Mouse (Mus musculus): ENCODE measurements around the gene Oscar. TPM values are rescaled to one million over a fixed set of nuclear protein-coding genes. Genes with fewer than 3 reads are reported as not detected.

The Oscar gene
- polyA plus RNA-seq, 1 experiment from 2014 or later = 0.05 TPM

Small RNA genes lying within 50 kb of the gene (microRNA-seq; reads per million reads assigned to microRNA genes)
- gene Gm25100 (not detected), gene Mir3572 (5.1 reads per million, percentile 17 among the genes with 10 or more reads in this experiment)

Other genes starting within 250 kb of the Oscar start
- not detected in 2 replicates for gene Cacng8, start 225.5 kb downstream of the Oscar start, polyA plus RNA-seq (2015; fragmentation: Nextera tagmentation; extraction: Ambion mirVana)
- gene Cacng6, start 192.0 kb downstream of the Oscar start, polyA plus RNA-seq (2015; fragmentation: Nextera tagmentation; extraction: Ambion mirVana) = 0.35 and 0.66 TPM in 2 replicates
- gene Tarm1, start 113.5 kb downstream of the Oscar start, polyA plus RNA-seq (2015; fragmentation: Nextera tagmentation; extraction: Ambion mirVana) = 0.30 and 0.37 TPM in 2 replicates
- 269 and 276 TPM in 2 replicates for gene Ndufa3, start 1.2 kb upstream of the Oscar start, polyA plus RNA-seq (2015; fragmentation: Nextera tagmentation; extraction: Ambion mirVana)
- gene Tfpt, start 13.8 kb upstream of the Oscar start, polyA plus RNA-seq (2015; fragmentation: Nextera tagmentation; extraction: Ambion mirVana) = 10.4 and 12.2 TPM in 2 replicates
- gene Prpf31, start 13.8 kb upstream of the Oscar start, polyA plus RNA-seq (2015; fragmentation: Nextera tagmentation; extraction: Ambion mirVana) = 47.0 and 49.1 TPM in 2 replicates
- 17.7 and 23.1 TPM in 2 replicates for gene Cnot3, start 29.1 kb upstream of the Oscar start, polyA plus RNA-seq (2015; fragmentation: Nextera tagmentation; extraction: Ambion mirVana)
- 5.9 and 6.6 TPM in 2 replicates for gene Leng1, start 49.7 kb upstream of the Oscar start, polyA plus RNA-seq (2015; fragmentation: Nextera tagmentation; extraction: Ambion mirVana)
- 4.0 and 5.1 TPM in 2 replicates for gene Tmc4, start 61.4 kb upstream of the Oscar start, polyA plus RNA-seq (2015; fragmentation: Nextera tagmentation; extraction: Ambion mirVana)
- 43.9 and 55.1 TPM in 2 replicates for gene Tsen34, start 76.7 kb upstream of the Oscar start, polyA plus RNA-seq (2015; fragmentation: Nextera tagmentation; extraction: Ambion mirVana)
- gene Mboat7, start 77.4 kb upstream of the Oscar start, polyA plus RNA-seq (2015; fragmentation: Nextera tagmentation; extraction: Ambion mirVana) = 20.9 and 24.1 TPM in 2 replicates
- 692 and 790 TPM in 2 replicates for gene Rps9, start 87.8 kb upstream of the Oscar start, polyA plus RNA-seq (2015; fragmentation: Nextera tagmentation; extraction: Ambion mirVana)
- gene Pirb, start 104.2 kb upstream of the Oscar start, polyA plus RNA-seq (2015; fragmentation: Nextera tagmentation; extraction: Ambion mirVana) = 5.1 and 6.3 TPM in 2 replicates
- 0.12 TPM in 1 of 2 replicates, not detected in the other for gene Gm15448, start 209.5 kb upstream of the Oscar start, polyA plus RNA-seq (2015; fragmentation: Nextera tagmentation; extraction: Ambion mirVana)
- gene Pira2, start 228.9 kb upstream of the Oscar start, polyA plus RNA-seq (2015; fragmentation: Nextera tagmentation; extraction: Ambion mirVana) = 2.0 and 2.1 TPM in 2 replicates

All from liver, embryonic 15.5 days (tissue).